Mouse (Mus musculus): ENCODE measurements around the gene Gid4. TPM values are rescaled to one million over a fixed set of nuclear protein-coding genes. Genes with fewer than 3 reads are reported as not detected.

Gene Gid4
- total RNA-seq (2021) = 10 to 100 TPM; 37.8 to 38.4 TPM

GRCm38 (mm10) chr11:60416963-60417716 is at the start of gene Gid4:
Gene Gid4 (plus strand): TSS chr11:60417145.
- intact Hi-C loops (cut with DNase I) = loop anchor here (10.0 kb wide), 4 partner anchors 112 to 532 kb away; partner anchors contain the start of gene Rai1
- peak; percentile 99 for DNase-seq

GRCm38 (mm10) chr11:60367256-60367655 is 49.7 kb upstream of the Gid4 start:
- intact Hi-C loops (cut with DNase I) = no loop called here
- DNase-seq = no peak

GRCm38 (mm10) chr11:60368909-60369308 is 48.0 kb upstream of the Gid4 start:
- intact Hi-C loops (cut with DNase I) = no loop called here
- no peak for DNase-seq

- no peak for DNase-seq
- intact Hi-C loops (cut with DNase I) = no loop called here
These were observed 47.5 kb upstream of the Gid4 start for GRCm38 (mm10) chr11:60369448-60369847.

- intact Hi-C loops (cut with DNase I) = no loop called here
- no peak for DNase-seq
These were observed 46.5 kb upstream of the Gid4 start for GRCm38 (mm10) chr11:60370431-60370830.

GRCm38 (mm10) chr11:60374481-60374880 is 42.5 kb upstream of the Gid4 start:
- intact Hi-C loops (cut with DNase I) = no loop called here
- no peak for DNase-seq

GRCm38 (mm10) chr11:60383518-60383917 is 33.4 kb upstream of the Gid4 start:
- no peak for DNase-seq
- intact Hi-C loops (cut with DNase I) = no loop called here

GRCm38 (mm10) chr11:60384762-60385421 is 32.1 kb upstream of the Gid4 start:
- peak; percentile 65 for DNase-seq
- intact Hi-C loops (cut with DNase I) = no loop called here

- intact Hi-C loops (cut with DNase I) = no loop called here
- peak; percentile 25 for DNase-seq
These were observed 31.0 kb upstream of the Gid4 start for GRCm38 (mm10) chr11:60385946-60386345.

- intact Hi-C loops (cut with DNase I) = no loop called here
These were observed 29.0 kb upstream of the Gid4 start for GRCm38 (mm10) chr11:60387944-60388343.

GRCm38 (mm10) chr11:60391346-60391745 is 25.6 kb upstream of the Gid4 start:
- no peak for DNase-seq
- intact Hi-C loops (cut with DNase I) = no loop called here

More at GRCm38 (mm10) chr11:60387944-60388343, 29.0 kb upstream of the Gid4 start:
- DNase-seq = no peak

- DNase-seq = peak; percentile 64
- intact Hi-C loops (cut with DNase I) = no loop called here
These were observed 20.4 kb upstream of the Gid4 start for GRCm38 (mm10) chr11:60396546-60396945.

GRCm38 (mm10) chr11:60397172-60397571 is 19.8 kb upstream of the Gid4 start:
- no peak for DNase-seq
- intact Hi-C loops (cut with DNase I) = no loop called here

GRCm38 (mm10) chr11:60406606-60407005 is 10.3 kb upstream of the Gid4 start:
- intact Hi-C loops (cut with DNase I) = no loop called here
- DNase-seq = no peak

GRCm38 (mm10) chr11:60412173-60412572 is 4.8 kb upstream of the Gid4 start:
- DNase-seq = peak; percentile 66
- intact Hi-C loops (cut with DNase I) = loop anchor here (10.0 kb wide), 4 partner anchors 107 to 527 kb away; partner anchors contain the start of gene Rai1

- no peak for DNase-seq
- intact Hi-C loops (cut with DNase I) = loop anchor here (10.0 kb wide), 4 partner anchors 108 to 528 kb away; partner anchors contain the start of gene Rai1
These were observed 4.0 kb upstream of the Gid4 start for GRCm38 (mm10) chr11:60412921-60413320.

GRCm38 (mm10) chr11:60416590-60416962 is 369 bp upstream of the Gid4 start:
- DNase-seq = no peak
- intact Hi-C loops (cut with DNase I) = loop anchor here (10.0 kb wide), 4 partner anchors 112 to 532 kb away; partner anchors contain the start of gene Rai1

GRCm38 (mm10) chr11:60417717-60418472 is 950 bp downstream of the Gid4 start, which contains the start of gene Atpaf2:
Gene Atpaf2 (minus strand): TSS chr11:60418457.
- intact Hi-C loops (cut with DNase I) = loop anchor here (10.0 kb wide), 4 partner anchors 113 to 533 kb away; partner anchors contain the start of gene Rai1

GRCm38 (mm10) chr11:60418473-60418803 is 1.5 kb downstream of the Gid4 start:
- intact Hi-C loops (cut with DNase I) = loop anchor here (10.0 kb wide), 4 partner anchors 114 to 534 kb away; partner anchors contain the start of gene Rai1
- no peak for DNase-seq

More at GRCm38 (mm10) chr11:60417717-60418472, 950 bp downstream of the Gid4 start, which contains the start of gene Atpaf2:
- peak; percentile 39 for DNase-seq

GRCm38 (mm10) chr11:60422046-60422668 is 5.2 kb downstream of the Gid4 start:
- intact Hi-C loops (cut with DNase I) = no loop called here
- DNase-seq = no peak

Data from left cerebral cortex, postnatal 4 days (tissue).